Mouse (Mus musculus) gastrocnemius, postnatal 14 days (tissue): ENCODE measurements at regions not wholly inside any gene's neighbourhood (a gene's known extent, or its start where the extent isn't known, plus 50 kb on each side); places are given as distances from the start of the nearest gene placed in this dataset.
A peak's percentile ranks its signal among the peaks of the same experiment; 100 is the strongest.

Experiments
- DNase-seq: peaks from one replicate; pipeline ENCODE4 v3.0.0; 2021; ENCODE audit warnings: mixed read lengths
- intact Hi-C: fragments of 180-260 bp; cut with DNase I; formaldehyde crosslinking; loops from one replicate; pipeline ENCODE4 v1.15.1; 2025; ENCODE audit warnings: low total_unique reads

GRCm38 (mm10) chr2:172613891-172614391 is 64.5 kb downstream of the Tfap2c start:
- no peak for DNase-seq
- intact Hi-C loops, result no loop called here

- intact Hi-C loops, result no loop called here
- no peak for DNase-seq
Measured at GRCm38 (mm10) chr2:172615148-172615547, 65.8 kb downstream of the Tfap2c start.

- intact Hi-C loops, result no loop called here
- DNase-seq, result no peak
Measured at GRCm38 (mm10) chr2:172615582-172615981, 66.2 kb downstream of the Tfap2c start.

GRCm38 (mm10) chr2:172619168-172619567 is 69.8 kb downstream of the Tfap2c start:
- intact Hi-C loops, result no loop called here
- DNase-seq, result no peak

- intact Hi-C loops, result no loop called here
Measured at GRCm38 (mm10) chr2:172620001-172620400, 70.6 kb downstream of the Tfap2c start.

GRCm38 (mm10) chr2:172623707-172624106 is 74.3 kb downstream of the Tfap2c start:
- no peak for DNase-seq
- intact Hi-C loops, result no loop called here

More at GRCm38 (mm10) chr2:172620001-172620400, 70.6 kb downstream of the Tfap2c start:
- DNase-seq, result no peak

GRCm38 (mm10) chr2:172627353-172628306 is 78.2 kb downstream of the Tfap2c start:
- no peak for DNase-seq
- intact Hi-C loops, result no loop called here

- intact Hi-C loops, result no loop called here
- no peak for DNase-seq
Measured at GRCm38 (mm10) chr2:172630333-172630732, 80.9 kb downstream of the Tfap2c start.

- intact Hi-C loops, result no loop called here
- no peak for DNase-seq
Measured at GRCm38 (mm10) chr2:172642616-172643015, 93.2 kb downstream of the Tfap2c start.

- intact Hi-C loops, result no loop called here
- DNase-seq, result peak; percentile 46
Measured at GRCm38 (mm10) chr2:172643860-172644259, 94.5 kb downstream of the Tfap2c start.

GRCm38 (mm10) chr2:172644451-172644850 is 95.1 kb downstream of the Tfap2c start:
- no peak for DNase-seq
- intact Hi-C loops, result no loop called here

GRCm38 (mm10) chr2:172648072-172648471 is 98.7 kb downstream of the Tfap2c start:
- DNase-seq, result no peak

GRCm38 (mm10) chr2:172660479-172660878 is 111.1 kb downstream of the Tfap2c start:
- intact Hi-C loops, result no loop called here
- DNase-seq, result no peak

More at GRCm38 (mm10) chr2:172648072-172648471, 98.7 kb downstream of the Tfap2c start:
- intact Hi-C loops, result no loop called here

- no peak for DNase-seq
- intact Hi-C loops, result no loop called here
Measured at GRCm38 (mm10) chr2:172660916-172661315, 111.5 kb downstream of the Tfap2c start.

GRCm38 (mm10) chr2:172661418-172661980 is 112.1 kb downstream of the Tfap2c start:
- no peak for DNase-seq
- intact Hi-C loops, result no loop called here

GRCm38 (mm10) chr2:172662165-172662564 is 112.8 kb downstream of the Tfap2c start:
- intact Hi-C loops, result no loop called here
- DNase-seq, result no peak

- no peak for DNase-seq
- intact Hi-C loops, result no loop called here
Measured at GRCm38 (mm10) chr2:172663681-172664080, 114.3 kb downstream of the Tfap2c start.

GRCm38 (mm10) chr2:172673081-172673480 is 123.7 kb downstream of the Tfap2c start:
- intact Hi-C loops, result no loop called here
- DNase-seq, result no peak

GRCm38 (mm10) chr2:172674641-172675040 is 125.2 kb downstream of the Tfap2c start:
- intact Hi-C loops, result no loop called here
- DNase-seq, result no peak

- DNase-seq, result no peak
- intact Hi-C loops, result no loop called here
Measured at GRCm38 (mm10) chr2:172675081-172675480, 125.7 kb downstream of the Tfap2c start.

- no peak for DNase-seq
- intact Hi-C loops, result no loop called here
Measured at GRCm38 (mm10) chr2:172690196-172690595, 140.8 kb downstream of the Tfap2c start.
